Mouse (Mus musculus) heart, embryonic 16.5 days (tissue): ENCODE data around the gene Slc19a1. TPM values are rescaled to one million over a fixed set of nuclear protein-coding genes. Genes with fewer than 3 reads are reported as not detected.

ENCODE experiments used
- ATAC-seq: fragments of 200-750 bp; cut with Nextera tagmentation; replicated peaks from 2 replicates; pipeline ENCODE4 v1.8.0; 2017; ENCODE audit warnings: moderate number of reproducible peaks; ENCODE audit not compliant: insufficient read depth, low FRiP score; ENCODE audit errors: extremely low read depth
- H3K27ac ChIP-seq: fragments of 300-500 bp; sonication (generic); 2 replicates; pipeline ENCODE4 v1.5.1; 2014; ENCODE audit warnings: mild to moderate bottlenecking, low read length, control low read depth, moderate library complexity
- H3K27me3 ChIP-seq: fragments of 300-500 bp; sonication (generic); 2 replicates; pipeline ENCODE4 v1.6.1; 2014; ENCODE audit warnings: low read length, mixed read lengths; ENCODE audit not compliant: control insufficient read depth, insufficient read depth
- H3K36me3 ChIP-seq: fragments of 300-500 bp; sonication (generic); 2 replicates; pipeline ENCODE4 v1.6.1; 2014; ENCODE audit not compliant: control insufficient read depth, insufficient read depth
- H3K4me1 ChIP-seq: fragments of 300-500 bp; sonication (generic); 2 replicates; pipeline ENCODE4 v1.6.1; 2014; ENCODE audit warnings: low read length, mixed read lengths; ENCODE audit not compliant: control insufficient read depth, insufficient read depth
- H3K4me2 ChIP-seq: fragments of 300-500 bp; sonication (generic); 2 replicates; pipeline ENCODE4 v1.6.1; 2014; ENCODE audit warnings: low read depth, mild to moderate bottlenecking, control low read depth, low read length
- H3K4me3 ChIP-seq: fragments of 300-500 bp; sonication (generic); 2 replicates; pipeline ENCODE4 v1.5.1; 2014; ENCODE audit warnings: mild to moderate bottlenecking, control low read depth, low read length
- H3K9ac ChIP-seq: fragments of 300-500 bp; sonication (generic); 2 replicates; pipeline ENCODE4 v1.6.1; 2014; ENCODE audit warnings: low read length, control low read depth
- H3K9me3 ChIP-seq: fragments of 300-500 bp; sonication (generic); replicated peaks from 2 replicates; pipeline ENCODE4 v1.6.1; 2016; ENCODE audit warnings: low read length; ENCODE audit not compliant: control insufficient read depth
- WGBS: fragments of 180-500 bp; shearing (Covaris S2); extraction: QIAGEN DNeasy Blood & Tissue Kit; methylation state at CpG from one replicate; pipeline ENCODE4 v1.1.7; 2014; 5-methylcytosine and 5-hydroxymethylcytosine counted together
- polyA plus RNA-seq: library from polyadenylated mRNA; unstranded; fragments of >200 nt; fragmentation: Nextera tagmentation; extraction: Ambion mirVana; gene quantifications from 2 replicates; pipeline ENCODE4 v1.2.1, GENCODE M21; 2015

Slc19a1 gene
- polyA plus RNA-seq, 1 experiment from 2014 or later: 15.1 TPM

DNA sequence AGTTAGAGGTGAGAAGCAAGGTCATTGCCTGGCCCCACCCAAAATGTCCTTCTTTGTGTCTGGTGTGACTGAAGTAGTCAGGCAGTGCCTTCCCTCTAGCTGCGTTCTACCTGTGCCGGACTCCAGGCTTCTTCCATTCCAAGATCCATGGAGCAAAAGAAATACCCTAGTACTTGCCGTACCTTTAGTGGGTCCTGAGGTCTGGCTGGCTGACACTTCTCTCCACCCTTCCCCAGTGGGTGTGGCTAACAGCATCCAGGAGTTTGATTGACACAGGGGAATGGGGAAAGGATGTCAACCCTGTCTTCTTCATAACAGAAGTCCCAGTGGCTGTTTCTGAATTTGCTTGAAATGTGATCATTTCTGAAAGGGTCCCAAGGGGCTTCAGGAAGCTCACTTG, 16.6 kb downstream of the Slc19a1 start:
- Histone ChIP-seq H3K27ac (no peak overlapping the region), H3K4me1 (no peaks in the 10 kb centered on the region), H3K36me3 (peaks cover 33% of the 10 kb centered on the region), H3K4me3 (no peak overlapping the region), H3K27me3 (no peaks in the 10 kb centered on the region), H3K9ac (no peak overlapping the region), H3K9me3 (no peaks in the 10 kb centered on the region), H3K4me2 (no peak overlapping the region)
- 82% methylated on average over 3 of the region's 3 CpGs for WGBS
- ATAC-seq: no peak

DNA sequence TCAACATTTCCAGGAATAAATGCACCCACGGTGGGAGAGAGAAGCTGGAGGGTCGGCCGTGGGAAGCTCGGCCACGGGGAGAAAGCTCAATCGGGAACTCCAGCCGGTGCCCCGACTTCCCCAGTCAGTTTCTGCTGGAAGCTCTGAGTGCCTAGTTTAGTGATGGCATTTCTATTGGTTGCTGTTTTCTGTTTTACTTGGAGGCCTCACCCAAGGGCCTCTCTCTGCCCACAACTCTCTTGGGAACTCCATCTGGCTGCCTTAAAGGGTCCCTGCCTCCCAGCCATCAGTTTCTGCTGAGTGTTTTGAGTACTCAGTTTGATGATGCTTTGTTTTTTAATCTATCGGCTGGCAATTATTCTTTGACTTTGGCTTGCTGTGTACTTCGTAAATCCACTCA, 24.7 kb downstream of the Slc19a1 start:
- ATAC-seq: no peak
- H3K4me2 ChIP-seq: no peak overlapping the region
- no peaks in the 10 kb centered on the region for H3K9me3 ChIP-seq
- no peaks in the 10 kb centered on the region for H3K27me3 ChIP-seq
- no peak overlapping the region for H3K4me3 ChIP-seq
- no peak overlapping the region for H3K27ac ChIP-seq
- WGBS: 65% methylated on average over 10 of the region's 10 CpGs
- no peaks in the 10 kb centered on the region for H3K4me1 ChIP-seq
- no peak overlapping the region for H3K9ac ChIP-seq
- H3K36me3 ChIP-seq: peaks cover 7% of the 10 kb centered on the region; the same call in 1 of the 2 replicates

GRCm38 (mm10) chr10:77061426-77061825, 29.4 kb downstream of the Slc19a1 start:
- 59% methylated on average over 3 of the region's 3 CpGs for WGBS
- Histone ChIP-seq H3K9ac (no peak overlapping the region), H3K4me1 (no peaks in the 10 kb centered on the region), H3K4me3 (no peak overlapping the region), H3K9me3 (no peaks in the 10 kb centered on the region), H3K4me2 (no peak overlapping the region), H3K27me3 (no peaks in the 10 kb centered on the region), H3K27ac (no peak overlapping the region), H3K36me3 (peaks cover 11% of the 10 kb centered on the region; the same call in 1 of the 2 replicates)
- no peak for ATAC-seq

GRCm38 (mm10) chr10:77062393-77063010, 30.5 kb downstream of the Slc19a1 start:
- Histone ChIP-seq H3K27ac (no peak overlapping the region), H3K9ac (no peak overlapping the region), H3K4me3 (no peak overlapping the region), H3K36me3 (peaks cover 11% of the 10 kb centered on the region; the same call in 1 of the 2 replicates), H3K9me3 (no peaks in the 10 kb centered on the region), H3K27me3 (no peaks in the 10 kb centered on the region), H3K4me2 (no peak overlapping the region), H3K4me1 (no peaks in the 10 kb centered on the region)
- WGBS: 69% methylated on average over 11 of the region's 11 CpGs
- ATAC-seq: no peak

GRCm38 (mm10) chr10:77064239-77064638, 32.2 kb downstream of the Slc19a1 start:
- no peak for ATAC-seq
- no peak overlapping the region for H3K4me3 ChIP-seq
- H3K9ac ChIP-seq: no peak overlapping the region
- no peaks in the 10 kb centered on the region for H3K9me3 ChIP-seq
- H3K4me1 ChIP-seq: no peaks in the 10 kb centered on the region
- no peak overlapping the region for H3K27ac ChIP-seq
- H3K4me2 ChIP-seq: no peak overlapping the region
- peaks cover 8% of the 10 kb centered on the region; the same call in 1 of the 2 replicates for H3K36me3 ChIP-seq
- H3K27me3 ChIP-seq: no peaks in the 10 kb centered on the region
- 83% methylated on average over 3 of the region's 3 CpGs for WGBS

DNA sequence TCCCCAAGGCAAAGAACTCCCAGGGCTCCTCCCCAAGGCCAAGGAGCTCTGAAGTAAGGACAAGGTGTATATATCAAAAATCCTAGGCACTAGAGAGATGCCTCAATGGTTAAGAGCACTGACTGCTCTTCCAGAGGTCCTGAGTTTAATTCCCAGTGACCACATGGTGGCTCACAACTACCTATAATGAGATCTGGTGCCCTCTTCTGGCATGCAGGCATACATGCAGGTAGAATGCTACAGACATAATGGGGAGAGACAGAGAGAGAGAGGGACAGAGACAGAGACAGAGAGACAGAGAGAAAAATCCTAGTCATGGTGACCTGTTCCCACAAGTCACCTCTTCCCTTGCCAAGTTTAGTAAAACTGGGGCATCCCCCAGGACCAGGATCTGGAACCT, 32.6 kb downstream of the Slc19a1 start:
- Histone ChIP-seq H3K27ac (no peak overlapping the region), H3K4me3 (no peak overlapping the region), H3K36me3 (peaks cover 8% of the 10 kb centered on the region; the same call in 1 of the 2 replicates), H3K4me1 (no peaks in the 10 kb centered on the region), H3K9ac (no peak overlapping the region), H3K27me3 (no peaks in the 10 kb centered on the region), H3K4me2 (no peak overlapping the region), H3K9me3 (no peaks in the 10 kb centered on the region)
- ATAC-seq: no peak

- 85% methylated on average over 7 of the region's 7 CpGs for WGBS
- peaks cover 8% of the 10 kb centered on the region; the same call in 1 of the 2 replicates for H3K36me3 ChIP-seq
These were observed 36.4 kb downstream of the Slc19a1 start for GRCm38 (mm10) chr10:77068469-77068868.

GRCm38 (mm10) chr10:77070072-77070471, 38.0 kb downstream of the Slc19a1 start:
- no peak overlapping the region for H3K4me2 ChIP-seq
- 67% methylated on average over 4 of the region's 4 CpGs for WGBS
- peaks cover 3% of the 10 kb centered on the region; the same call in 1 of the 2 replicates for H3K36me3 ChIP-seq
- no peak overlapping the region for H3K4me3 ChIP-seq
- peaks cover 2% of the 10 kb centered on the region; the same call in 1 of the 2 replicates for H3K4me1 ChIP-seq
- H3K27me3 ChIP-seq: no peaks in the 10 kb centered on the region
- H3K9ac ChIP-seq: no peak overlapping the region
- ATAC-seq: 0 out of 2 replicates have a peak, but pooled peaks have one; percentile 25
- no peaks in the 10 kb centered on the region for H3K9me3 ChIP-seq
- H3K27ac ChIP-seq: no peak overlapping the region

More at GRCm38 (mm10) chr10:77068469-77068868, 36.4 kb downstream of the Slc19a1 start:
- no peak overlapping the region for H3K4me3 ChIP-seq
- no peak for ATAC-seq
- no peak overlapping the region for H3K9ac ChIP-seq
- H3K9me3 ChIP-seq: no peaks in the 10 kb centered on the region
- no peaks in the 10 kb centered on the region for H3K4me1 ChIP-seq
- H3K27ac ChIP-seq: no peak overlapping the region
- no peaks in the 10 kb centered on the region for H3K27me3 ChIP-seq
- H3K4me2 ChIP-seq: no peak overlapping the region

GRCm38 (mm10) chr10:77074276-77074974, 42.4 kb downstream of the Slc19a1 start:
- WGBS: 71% methylated on average over 4 of the region's 4 CpGs
- no peak overlapping the region for H3K4me2 ChIP-seq
- no peak overlapping the region for H3K4me3 ChIP-seq
- no peaks in the 10 kb centered on the region for H3K9me3 ChIP-seq
- peak; percentile 24; the same call in 1 of the 2 replicates for ATAC-seq
- no peak overlapping the region for H3K9ac ChIP-seq
- no peaks in the 10 kb centered on the region for H3K27me3 ChIP-seq
- peaks cover 2% of the 10 kb centered on the region; the same call in 1 of the 2 replicates for H3K4me1 ChIP-seq
- peaks cover 2% of the 10 kb centered on the region; the same call in 1 of the 2 replicates for H3K36me3 ChIP-seq
- no peak overlapping the region for H3K27ac ChIP-seq
